Mouse (Mus musculus) thymus, adult 2 months (tissue): ENCODE measurements at regions not wholly inside any gene's neighbourhood (a gene's known extent, or its start where the extent isn't known, plus 50 kb on each side); places are given as distances from the start of the nearest gene placed in this dataset.

Source experiments
- DNase-seq: peaks from one replicate; pipeline ENCODE4 v3.0.0; 2021
- H3K27ac ChIP-seq: fragments of 200-500 bp; 2 replicates; pipeline ENCODE4 v1.5.1; 2012; ENCODE audit warnings: low read length, control low read depth; ENCODE audit not compliant: control insufficient read depth, insufficient read depth
- H3K27me3 ChIP-seq: fragments of 200-500 bp; 2 replicates; pipeline ENCODE4 v1.6.1; 2012; ENCODE audit warnings: mild to moderate bottlenecking, low read length, moderate library complexity, mixed read lengths; ENCODE audit not compliant: control insufficient read depth, insufficient read depth
- H3K36me3 ChIP-seq: fragments of 200-500 bp; 2 replicates; pipeline ENCODE4 v1.6.1; 2012; ENCODE audit warnings: mild to moderate bottlenecking, low read length, moderate library complexity; ENCODE audit not compliant: control insufficient read depth, insufficient read depth
- H3K4me1 ChIP-seq: fragments of 200-500 bp; replicated peaks from 2 replicates; pipeline ENCODE4 v1.6.1; 2012; ENCODE audit warnings: low read length; ENCODE audit not compliant: control insufficient read depth, insufficient read depth
- H3K4me3 ChIP-seq: fragments of 200-500 bp; 2 replicates; pipeline ENCODE4 v1.5.1; 2012; ENCODE audit warnings: mild to moderate bottlenecking, low read length, control low read depth, moderate library complexity; ENCODE audit not compliant: control insufficient read depth, insufficient read depth
- CTCF ChIP-seq: fragments of 200-500 bp; IDR thresholded peaks from 2 replicates; pipeline ENCODE4 v1.5.1; 2012; ENCODE audit warnings: mild to moderate bottlenecking, control low read depth, low read length, moderate library complexity, borderline replicate concordance; ENCODE audit not compliant: control insufficient read depth, poor library complexity, insufficient read depth; ENCODE audit errors: extremely low read depth
- POLR2A ChIP-seq: fragments of 200-500 bp; IDR thresholded peaks from 2 replicates; pipeline ENCODE4 v1.6.1; 2012; ENCODE audit warnings: mild to moderate bottlenecking, low read length, control low read depth, moderate library complexity; ENCODE audit not compliant: control insufficient read depth, poor library complexity, insufficient read depth; ENCODE audit errors: extremely low read depth
- WGBS: fragments of 180-500 bp; shearing (Covaris S2); methylation state at CpG from one replicate; pipeline ENCODE4 v1.1.7; 2018; 5-methylcytosine and 5-hydroxymethylcytosine counted together

DNA sequence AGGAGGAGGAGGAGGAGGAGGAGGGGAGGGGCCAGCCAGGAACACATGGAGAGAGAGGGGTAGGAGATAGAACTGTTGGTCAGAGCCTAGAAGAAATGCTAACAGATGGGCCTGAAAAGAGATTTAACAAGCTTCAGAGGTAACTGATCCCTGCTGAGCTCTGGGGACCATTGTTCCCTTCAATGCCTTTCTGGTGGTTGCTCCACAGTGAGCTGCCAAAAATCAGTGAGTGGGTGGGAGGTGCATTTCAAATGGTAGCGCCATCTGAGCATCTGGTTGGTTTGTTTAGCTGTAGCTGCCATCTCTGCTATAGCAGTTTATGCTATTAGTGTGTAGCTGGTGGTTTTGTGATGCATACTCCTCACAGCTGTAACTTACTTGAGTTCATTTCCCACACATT lies 809.9 kb downstream of the Ets1 start:
- no peak overlapping the region for H3K4me3 ChIP-seq
- no peaks in the 10 kb centered on the region for H3K4me1 ChIP-seq
- H3K27ac ChIP-seq, result no peak overlapping the region
- no peaks in the 10 kb centered on the region for H3K27me3 ChIP-seq
- TF ChIP-seq CTCF (no peak), POLR2A (no peak)
- no peak for DNase-seq
- no peaks in the 10 kb centered on the region for H3K36me3 ChIP-seq
- WGBS, result 82% methylated on average over 1 of the region's 1 CpGs

- TF ChIP-seq CTCF, result no peak
- no peak for TF ChIP-seq POLR2A
Measured at GRCm38 (mm10) chr9:33475106-33475505, 839.1 kb downstream of the Ets1 start.

DNA sequence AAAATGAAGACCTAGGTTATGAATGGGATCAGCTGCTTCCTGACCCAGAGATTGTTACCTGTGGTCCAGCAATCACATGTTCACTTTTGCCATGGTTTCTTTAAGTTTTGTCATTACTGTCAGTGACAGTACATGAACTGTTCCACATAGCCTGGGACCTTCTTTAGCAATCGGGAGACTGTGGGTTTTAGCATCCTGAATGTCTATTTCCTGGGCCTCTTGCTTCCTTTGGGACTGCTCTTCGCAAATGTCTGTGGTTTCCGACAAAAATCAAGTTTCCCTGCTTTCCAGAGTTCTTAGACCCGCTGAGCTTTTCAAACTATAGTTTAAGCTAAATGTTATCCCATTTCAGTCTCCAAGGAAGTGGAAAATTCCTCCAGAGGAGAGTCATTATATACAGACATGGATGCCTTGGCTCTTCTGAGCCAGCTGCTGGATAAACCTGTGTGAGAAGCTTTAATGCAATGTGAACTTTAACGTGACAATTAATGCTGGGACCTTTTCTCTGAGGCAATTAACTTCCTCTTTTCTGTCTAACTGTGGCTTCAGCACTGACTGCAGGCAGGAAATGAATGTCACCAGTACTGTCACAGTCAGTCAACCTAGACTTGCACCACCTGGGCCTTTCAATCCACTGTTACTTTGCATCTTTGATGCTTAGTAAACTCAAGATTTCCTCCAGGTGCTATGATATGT lies 847.0 kb downstream of the Ets1 start:
- Histone ChIP-seq H3K27ac (no peak overlapping the region), H3K36me3 (no peaks in the 10 kb centered on the region), H3K4me1 (no peaks in the 10 kb centered on the region), H3K4me3 (no peak overlapping the region), H3K27me3 (no peaks in the 10 kb centered on the region)
- TF ChIP-seq CTCF (no peak), POLR2A (no peak)
- 6% methylated on average over 5 of the region's 5 CpGs for WGBS
- no peak for DNase-seq

More at GRCm38 (mm10) chr9:33475106-33475505, 839.1 kb downstream of the Ets1 start:
- no peak for DNase-seq
- no peaks in the 10 kb centered on the region for H3K4me1 ChIP-seq
- 17% methylated on average over 2 of the region's 2 CpGs for WGBS
- H3K36me3 ChIP-seq, result no peaks in the 10 kb centered on the region
- H3K4me3 ChIP-seq, result no peak overlapping the region
- H3K27ac ChIP-seq, result no peak overlapping the region
- H3K27me3 ChIP-seq, result no peaks in the 10 kb centered on the region

DNA sequence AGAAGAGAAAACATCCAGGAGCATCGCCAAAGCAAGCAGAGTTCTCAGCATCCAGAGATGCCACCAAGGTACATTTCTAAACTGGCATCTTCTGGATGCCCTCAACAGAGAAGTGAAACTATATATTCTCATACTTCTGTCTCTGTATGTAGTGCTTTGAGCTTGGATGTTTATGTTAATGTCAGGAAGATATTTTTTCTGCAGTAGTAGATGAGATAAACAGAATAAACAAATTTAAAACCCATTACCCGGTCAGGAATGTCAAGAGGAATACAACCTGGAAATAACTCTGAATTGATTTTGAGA lies 847.5 kb downstream of the Ets1 start:
- Histone ChIP-seq H3K27ac (no peak overlapping the region), H3K27me3 (no peaks in the 10 kb centered on the region), H3K36me3 (no peaks in the 10 kb centered on the region), H3K4me1 (no peaks in the 10 kb centered on the region), H3K4me3 (no peak overlapping the region)
- no peak for DNase-seq
- whole genome bisulfite sequencing, result 27% methylated on average over 2 of the region's 2 CpGs
- no peak for TF ChIP-seq CTCF
- TF ChIP-seq POLR2A, result no peak

- Histone ChIP-seq H3K27ac (no peak overlapping the region), H3K36me3 (no peaks in the 10 kb centered on the region), H3K27me3 (no peaks in the 10 kb centered on the region), H3K4me1 (no peaks in the 10 kb centered on the region), H3K4me3 (no peak overlapping the region)
- 89% methylated on average over 1 of the region's 1 CpGs for WGBS
- DNase-seq, result no peak
- TF ChIP-seq CTCF (no peak), POLR2A (no peak)
Measured at GRCm38 (mm10) chr9:33533101-33533810, 897.2 kb downstream of the Ets1 start.

GRCm38 (mm10) chr9:33543301-33543700 lies 907.3 kb downstream of the Ets1 start:
- Histone ChIP-seq H3K27me3 (no peaks in the 10 kb centered on the region), H3K36me3 (no peaks in the 10 kb centered on the region), H3K27ac (no peak overlapping the region), H3K4me1 (no peaks in the 10 kb centered on the region), H3K4me3 (no peak overlapping the region)
- TF ChIP-seq POLR2A, result no peak
- TF ChIP-seq CTCF, result no peak
- 80% methylated on average over 5 of the region's 5 CpGs for WGBS
- DNase-seq, result no peak

DNA sequence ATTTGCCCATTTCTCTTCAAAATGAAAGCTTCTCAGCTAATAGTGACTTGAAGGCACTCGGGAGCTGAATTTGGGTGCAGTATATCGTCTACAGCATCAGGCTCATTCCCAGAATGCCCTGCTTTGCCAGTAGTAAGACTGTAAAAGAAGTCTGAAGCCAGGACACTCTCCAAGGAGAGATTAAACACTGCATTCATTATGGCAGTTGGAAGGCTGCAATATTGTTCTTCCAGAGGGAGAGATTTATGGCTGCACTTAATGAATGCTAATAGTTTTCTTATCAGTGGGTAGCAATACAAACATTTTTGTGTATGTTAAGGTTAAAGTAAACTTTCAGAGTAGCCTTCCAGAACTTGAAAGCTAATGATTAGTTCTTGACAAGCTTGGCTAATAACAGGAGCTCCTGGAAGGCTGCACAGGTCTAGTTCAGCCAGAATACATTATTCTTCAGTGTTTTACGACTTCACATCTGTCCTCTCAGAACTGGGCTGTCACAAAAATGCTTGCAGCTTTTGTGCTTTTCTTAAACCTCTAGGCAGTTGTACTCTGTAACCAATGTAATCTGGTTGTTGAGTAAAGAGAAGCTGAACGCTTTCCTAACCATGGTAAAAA lies 910.2 kb downstream of the Ets1 start:
- Histone ChIP-seq H3K4me3 (no peak overlapping the region), H3K27me3 (no peaks in the 10 kb centered on the region), H3K27ac (no peak overlapping the region), H3K36me3 (no peaks in the 10 kb centered on the region), H3K4me1 (no peaks in the 10 kb centered on the region)
- no peak for DNase-seq
- no peak for TF ChIP-seq CTCF
- 72% methylated on average over 4 of the region's 4 CpGs for WGBS
